Mouse (Mus musculus): ENCODE measurements at regions not wholly inside any gene's neighbourhood (a gene's known extent, or its start where the extent isn't known, plus 50 kb on each side); places are given as distances from the start of the nearest gene placed in this dataset.

DNA sequence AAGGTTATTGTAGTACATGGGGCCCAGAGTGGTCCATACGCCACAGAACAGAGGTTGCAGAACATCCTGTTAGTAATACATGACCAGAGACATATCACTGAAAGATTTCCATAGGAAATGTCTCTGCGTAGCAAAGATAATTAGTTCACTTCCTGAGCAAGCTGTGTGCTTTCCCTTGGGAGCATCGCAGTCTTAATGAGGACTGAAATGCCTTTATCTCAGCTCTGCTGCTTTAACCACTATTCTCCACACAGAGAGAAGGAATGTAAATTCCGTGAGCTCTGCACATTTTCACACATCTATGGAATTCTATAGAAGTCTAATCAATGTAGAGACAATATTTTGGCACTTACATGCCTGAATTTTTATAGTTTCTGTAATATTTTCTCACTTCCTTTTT, 1454.7 kb upstream of the Pcdh10 start:
- WGBS, result 52% methylated on average over 4 of the region's 4 CpGs
- Histone ChIP-seq H3K9me3 (replicated peaks; ENCODE audit: control insufficient read depth, low read length, poor library complexity, severe bottlenecking) (no peaks in the 10 kb centered on the region), H3K4me2 (ENCODE audit: low read length) (no peak overlapping the region), H3K27me3 (ENCODE audit: control insufficient read depth, insufficient read depth, low read depth, low read length) (no peaks in the 10 kb centered on the region), H3K4me3 (ENCODE audit: low read depth, low read length) (no peak overlapping the region), H3K36me3 (ENCODE audit: control insufficient read depth, insufficient read depth, low read length) (no peaks in the 10 kb centered on the region), H3K27ac (ENCODE audit: low read length) (no peak overlapping the region), H3K9ac (ENCODE audit: low read depth, low read length) (no peak overlapping the region), H3K4me1 (ENCODE audit: control insufficient read depth, insufficient read depth, low read length) (no peaks in the 10 kb centered on the region)
- peak; percentile 45; the same call in 1 of the 2 replicates for ATAC-seq

DNA sequence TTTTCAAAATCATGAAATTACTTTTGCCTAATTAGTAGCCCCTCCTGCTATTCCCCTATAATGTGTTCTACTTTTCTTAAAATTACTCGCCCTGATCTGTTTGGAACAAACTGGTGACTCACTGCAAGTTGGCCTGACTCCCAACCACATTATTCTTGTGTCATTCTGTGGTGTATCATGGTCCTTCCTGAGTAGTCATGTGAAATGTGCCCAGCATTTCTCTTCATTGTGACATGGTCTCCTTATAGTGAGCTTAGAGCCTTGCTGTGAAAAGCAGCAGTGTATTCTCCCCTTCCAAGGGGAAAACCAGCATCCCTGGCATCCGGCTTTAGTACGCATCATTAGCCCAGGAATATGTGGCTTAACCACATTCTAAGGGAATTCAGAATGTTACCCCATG, 1432.4 kb upstream of the Pcdh10 start:
- Histone ChIP-seq H3K4me3 (ENCODE audit: low read depth, low read length) (no peak overlapping the region), H3K36me3 (ENCODE audit: control insufficient read depth, insufficient read depth, low read length) (no peaks in the 10 kb centered on the region), H3K9ac (ENCODE audit: low read depth, low read length) (no peak overlapping the region), H3K27me3 (ENCODE audit: control insufficient read depth, insufficient read depth, low read depth, low read length) (no peaks in the 10 kb centered on the region), H3K4me2 (ENCODE audit: low read length) (no peak overlapping the region), H3K4me1 (ENCODE audit: control insufficient read depth, insufficient read depth, low read length) (no peaks in the 10 kb centered on the region), H3K9me3 (replicated peaks; ENCODE audit: control insufficient read depth, low read length, poor library complexity, severe bottlenecking) (no peaks in the 10 kb centered on the region; the same call in 1 of the 2 replicates), H3K27ac (ENCODE audit: low read length) (no peak overlapping the region)
- no peak for ATAC-seq
- 79% methylated on average over 3 of the region's 3 CpGs for WGBS
